Mouse (Mus musculus): ENCODE results near the gene Tnfrsf13b. TPM values are rescaled to one million over a fixed set of nuclear protein-coding genes. Genes with fewer than 3 reads are reported as not detected.
"Not testable (repeated sequence)": the region's sequence is repeated elsewhere in the genome, so short reads cannot be mapped to it uniquely, and the experiment has no call there.

Tnfrsf13b gene
- total and polyA plus RNA-seq, 2 experiments from 2014 or later = 1.4 to 1.6 TPM

DNA sequence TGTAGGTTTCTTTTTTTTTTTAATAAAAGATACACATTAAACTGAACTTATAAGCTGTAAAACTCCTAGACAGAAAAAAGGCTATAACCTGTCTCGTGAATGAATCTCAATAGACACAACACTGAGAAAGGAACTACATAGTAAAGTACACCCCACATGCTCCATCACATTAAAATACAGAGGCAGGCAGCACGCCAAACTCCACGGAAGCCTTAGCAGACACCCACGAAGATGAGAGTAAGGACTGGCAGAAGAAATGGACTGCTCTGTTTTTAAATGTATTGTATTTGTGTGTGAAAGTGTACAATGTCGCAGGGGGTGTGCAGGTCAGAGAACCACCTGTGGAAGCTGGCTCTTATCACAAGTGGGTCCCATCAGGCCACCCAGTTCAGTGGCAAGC, 43.6 kb downstream of the Tnfrsf13b start:
- no peak for TF ChIP-seq CTCF (IDR thresholded peaks at IDR 0.05)
- Histone ChIP-seq H3K4me3 (ENCODE audit: low read depth, low read length) (no peak overlapping the region), H3K27me3 (ENCODE audit: insufficient read depth, low read length) (no peaks in the 10 kb centered on the region), H3K4me2 (ENCODE audit: low read depth, low read length, poor library complexity, severe bottlenecking) (peak overlapping the region; percentile 63; the same call in 1 of the 2 replicates), H3K27ac (ENCODE audit: low read depth, low read length) (no peak overlapping the region), H3K9ac (replicated peaks; ENCODE audit: low read length, poor library complexity, severe bottlenecking) (no peak overlapping the region), H3K36me3 (ENCODE audit: insufficient read depth, low read length) (peaks cover 27% of the 10 kb centered on the region), H3K4me1 (ENCODE audit: insufficient read depth, low read length) (peaks cover 18% of the 10 kb centered on the region; the same call in 1 of the 2 replicates), H3K9me3 (ENCODE audit: low read length) (no peaks in the 10 kb centered on the region)
- DNase-seq (ENCODE audit: low spot score) = no peak
- 75% methylated on average over 5 of the region's 5 CpGs for WGBS
- no peak for ATAC-seq (ENCODE audit: low FRiP score)

DNA sequence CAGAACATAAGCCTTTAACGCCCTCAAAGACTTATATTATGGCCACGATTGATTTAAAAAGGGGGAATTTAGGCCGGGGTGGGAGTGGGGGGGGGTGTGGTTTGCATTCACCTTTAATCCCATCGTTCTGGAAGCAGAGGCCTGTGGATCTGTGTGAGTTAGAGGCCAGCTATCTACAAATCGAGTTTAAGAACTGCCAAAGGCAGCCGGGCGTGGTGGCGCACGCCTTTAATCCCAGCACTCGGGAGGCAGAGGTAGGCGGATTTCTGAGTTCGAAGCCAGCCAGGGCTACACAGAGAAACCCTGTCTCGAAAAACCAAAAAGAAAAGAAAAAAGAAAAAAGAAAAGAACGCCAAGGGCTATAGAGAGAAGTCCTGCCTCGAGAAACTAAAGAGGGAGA, 46.9 kb downstream of the Tnfrsf13b start:
- not testable (repeated sequence) for H3K9me3 ChIP-seq (ENCODE audit: low read length); ATAC-seq (ENCODE audit: low FRiP score); H3K27ac ChIP-seq (ENCODE audit: low read depth, low read length); H3K36me3 ChIP-seq (ENCODE audit: insufficient read depth, low read length); H3K27me3 ChIP-seq (ENCODE audit: insufficient read depth, low read length); DNase-seq (ENCODE audit: low spot score)
- WGBS = 12% methylated on average over 15 of the region's 15 CpGs
- Histone ChIP-seq H3K4me3 (ENCODE audit: low read depth, low read length) (peak overlapping the region; percentile 100), H3K4me1 (ENCODE audit: insufficient read depth, low read length) (peaks cover 21% of the 10 kb centered on the region; the same call in 1 of the 2 replicates), H3K9ac (replicated peaks; ENCODE audit: low read length, poor library complexity, severe bottlenecking) (peak overlapping the region; percentile 33; the same call in 1 of the 2 replicates), H3K4me2 (ENCODE audit: low read depth, low read length, poor library complexity, severe bottlenecking) (peak overlapping the region; percentile 63)

- H3K4me2 ChIP-seq (ENCODE audit: low read depth, low read length, poor library complexity, severe bottlenecking) = peak overlapping the region; percentile 63
- TF ChIP-seq CTCF (IDR thresholded peaks at IDR 0.05) = peak; percentile 82
Observed at GRCm38 (mm10) chr11:61174291-61174820, 47.8 kb downstream of the Tnfrsf13b start.

GRCm38 (mm10) chr11:61174821-61175658, 48.5 kb downstream of the Tnfrsf13b start, which contains the start of gene Usp22:
Gene Usp22 (minus strand): TSS chr11:61175055.
- peak; percentile 100 for DNase-seq (ENCODE audit: low spot score)
- Histone ChIP-seq H3K27me3 (ENCODE audit: insufficient read depth, low read length) (no peaks in the 10 kb centered on the region), H3K4me1 (ENCODE audit: insufficient read depth, low read length) (peaks cover 16% of the 10 kb centered on the region; the same call in 1 of the 2 replicates), H3K9ac (replicated peaks; ENCODE audit: low read length, poor library complexity, severe bottlenecking) (peak within 1 kb of the TSS; percentile 100), H3K4me3 (ENCODE audit: low read depth, low read length) (peak within 1 kb of the TSS; percentile 100), H3K27ac (ENCODE audit: low read depth, low read length) (peak within 1 kb of the TSS; percentile 100), H3K36me3 (ENCODE audit: insufficient read depth, low read length) (no peaks in the 10 kb centered on the region), H3K4me2 (ENCODE audit: low read depth, low read length, poor library complexity, severe bottlenecking) (peak within 1 kb of the TSS; percentile 63), H3K9me3 (ENCODE audit: low read length) (no peaks in the 10 kb centered on the region)
- under 1% methylated on average over 58 of the region's 69 CpGs for WGBS
- TF ChIP-seq CTCF (IDR thresholded peaks at IDR 0.05) = peak; percentile 16
- ATAC-seq (ENCODE audit: low FRiP score) = peak; percentile 97

More at GRCm38 (mm10) chr11:61174291-61174820, 47.8 kb downstream of the Tnfrsf13b start:
- H3K27me3 ChIP-seq (ENCODE audit: insufficient read depth, low read length) = no peaks in the 10 kb centered on the region
- peak overlapping the region; percentile 100 for H3K27ac ChIP-seq (ENCODE audit: low read depth, low read length)
- under 1% methylated on average over 28 of the region's 28 CpGs for WGBS
- H3K9me3 ChIP-seq (ENCODE audit: low read length) = no peaks in the 10 kb centered on the region
- H3K4me3 ChIP-seq (ENCODE audit: low read depth, low read length) = peak overlapping the region; percentile 100
- ATAC-seq (ENCODE audit: low FRiP score) (peak; percentile 65), DNase-seq (ENCODE audit: low spot score) (peak; percentile 88)
- H3K9ac ChIP-seq (replicated peaks; ENCODE audit: low read length, poor library complexity, severe bottlenecking) = peak overlapping the region; percentile 100
- H3K36me3 ChIP-seq (ENCODE audit: insufficient read depth, low read length) = no peaks in the 10 kb centered on the region
- peaks cover 17% of the 10 kb centered on the region; the same call in 1 of the 2 replicates for H3K4me1 ChIP-seq (ENCODE audit: insufficient read depth, low read length)

- H3K9me3 ChIP-seq (ENCODE audit: low read length) = no peaks in the 10 kb centered on the region
- 63% methylated on average over 5 of the region's 5 CpGs for WGBS
- peak overlapping the region; percentile 77 for H3K27ac ChIP-seq (ENCODE audit: low read depth, low read length)
- H3K4me3 ChIP-seq (ENCODE audit: low read depth, low read length) = no peak overlapping the region
- no peak overlapping the region for H3K9ac ChIP-seq (replicated peaks; ENCODE audit: low read length, poor library complexity, severe bottlenecking)
- H3K36me3 ChIP-seq (ENCODE audit: insufficient read depth, low read length) = no peaks in the 10 kb centered on the region
- peaks cover 16% of the 10 kb centered on the region; the same call in 1 of the 2 replicates for H3K4me1 ChIP-seq (ENCODE audit: insufficient read depth, low read length)
- no peaks in the 10 kb centered on the region for H3K27me3 ChIP-seq (ENCODE audit: insufficient read depth, low read length)
- ATAC-seq (ENCODE audit: low FRiP score) = no peak
- TF ChIP-seq CTCF (IDR thresholded peaks at IDR 0.05) = no peak
- H3K4me2 ChIP-seq (ENCODE audit: low read depth, low read length, poor library complexity, severe bottlenecking) = peak overlapping the region; percentile 26
- DNase-seq (ENCODE audit: low spot score) = peak; percentile 35
Observed at GRCm38 (mm10) chr11:61175778-61176177, 49.2 kb downstream of the Tnfrsf13b start.

- Histone ChIP-seq H3K4me1 (ENCODE audit: insufficient read depth, low read length) (peaks cover 13% of the 10 kb centered on the region; the same call in 1 of the 2 replicates), H3K27ac (ENCODE audit: low read depth, low read length) (peak overlapping the region; percentile 77), H3K9ac (replicated peaks; ENCODE audit: low read length, poor library complexity, severe bottlenecking) (no peak overlapping the region), H3K4me3 (ENCODE audit: low read depth, low read length) (no peak overlapping the region), H3K4me2 (ENCODE audit: low read depth, low read length, poor library complexity, severe bottlenecking) (no peak overlapping the region), H3K9me3 (ENCODE audit: low read length) (no peaks in the 10 kb centered on the region), H3K36me3 (ENCODE audit: insufficient read depth, low read length) (no peaks in the 10 kb centered on the region), H3K27me3 (ENCODE audit: insufficient read depth, low read length) (no peaks in the 10 kb centered on the region)
- ATAC-seq (ENCODE audit: low FRiP score) = no peak
- 78% methylated on average over 1 of the region's 1 CpGs for WGBS
- TF ChIP-seq CTCF (IDR thresholded peaks at IDR 0.05) = no peak
- DNase-seq (ENCODE audit: low spot score) = no peak
Observed at GRCm38 (mm10) chr11:61176321-61176720, 49.8 kb downstream of the Tnfrsf13b start.
